16 mouse cellular contexts compared by ENCODE assay signal in genomic region chr15:98582410-98582809, GRCm38 (mm10). TPM values are rescaled to one million over a fixed set of nuclear protein-coding genes. Genes with fewer than 3 reads are reported as not detected.
DNase-seq lines count a peak whose midpoint lies in the region; ATAC-seq and TF ChIP-seq lines count a peak whose summit lies in the region.
"Had no signal": no experiment of that assay in that cellular context is flagged by ENCODE, and none has a peak within 500 bp of the region (broad histone marks: within the 10 kb centered on the region; RNA-seq: fewer than 3 reads in every experiment).

No protein-coding gene starts in this region.

- H3K27me3 ChIP-seq in heart, embryonic 13.5 days (replicated peaks): peaks cover 7% of the 10 kb centered on the region; the same call in 1 of the 2 replicates
- H3K27me3 ChIP-seq in midbrain, embryonic 16.5 days (ENCODE audit: control insufficient read depth, insufficient read depth, low read depth, low read length): no peaks in the 10 kb centered on the region
- H3K27me3 ChIP-seq: limb, embryonic 15.5 days; Patski had no signal

- TF ChIP-seq CTCF in lung, adult 2 months (IDR thresholded peaks at IDR 0.05; ENCODE audit: insufficient read depth, low read length): no peak

- 52% methylated on average over 8 of the region's 8 CpGs for WGBS in heart, embryonic 13.5 days
- 79% methylated on average over 8 of the region's 8 CpGs for WGBS in midbrain, embryonic 16.5 days
- WGBS in lung, adult 2 months: 59% methylated on average over 8 of the region's 8 CpGs

- no peaks in the 10 kb centered on the region for H3K9me3 ChIP-seq in heart, embryonic 13.5 days
- no peaks in the 10 kb centered on the region for H3K9me3 ChIP-seq in midbrain, embryonic 16.5 days (replicated peaks; ENCODE audit: control insufficient read depth, low read length, poor library complexity, severe bottlenecking)
- H3K9me3 ChIP-seq: limb, embryonic 15.5 days had no signal

- H3K4me2 ChIP-seq in heart, embryonic 13.5 days: no peak overlapping the region
- no peak overlapping the region for H3K4me2 ChIP-seq in midbrain, embryonic 16.5 days (ENCODE audit: low read length)
- H3K4me2 ChIP-seq: limb, embryonic 15.5 days; midbrain, embryonic 11.5 days had no signal

- no peak for ATAC-seq in heart, embryonic 13.5 days (ENCODE audit: extremely low read depth, insufficient number of reproducible peaks, low FRiP score, low TSS enrichment)
- ATAC-seq in midbrain, embryonic 16.5 days: no peak
- ATAC-seq: Patski had no signal

- TF ChIP-seq POLR2A in lung, adult 2 months (IDR thresholded peaks at IDR 0.05; ENCODE audit: borderline replicate concordance, extremely low read depth, low read depth, low read length): no peak

- DNase-seq in heart, postnatal 4 days: no peak
- DNase-seq in MN1 (ENCODE audit: low spot score): peak; percentile 84
- DNase-seq in kidney, postnatal 25 days: peak; percentile 77 to 84
- DNase-seq in embryo, embryonic 10 days (ENCODE audit: low spot score): no peak
- no peak for DNase-seq in lung, adult 2 months
- DNase-seq: adrenal gland, adult 2 months; lung, postnatal 14 days; right cerebral cortex, postnatal 4 days had no signal

- H3K9ac ChIP-seq in heart, embryonic 13.5 days: peak overlapping the region; percentile 44; the same call in 1 of the 2 replicates
- H3K9ac ChIP-seq in midbrain, embryonic 16.5 days (ENCODE audit: low read depth, low read length): no peak overlapping the region
- H3K9ac ChIP-seq: limb, embryonic 15.5 days had no signal

- peaks cover 3% of the 10 kb centered on the region; the same call in 1 of the 2 replicates for H3K36me3 ChIP-seq in heart, embryonic 13.5 days
- no peaks in the 10 kb centered on the region for H3K36me3 ChIP-seq in midbrain, embryonic 16.5 days (ENCODE audit: control insufficient read depth, insufficient read depth, low read length)
- H3K36me3 ChIP-seq: limb, embryonic 15.5 days had no signal

- H3K27ac ChIP-seq in heart, embryonic 13.5 days (replicated peaks): no peak overlapping the region
- 0 out of 2 replicates have a peak overlapping the region, but pooled peaks have one; percentile 14 for H3K27ac ChIP-seq in brown adipose tissue, adult 24 weeks (replicated peaks; ENCODE audit: low read depth, low read length)
- H3K27ac ChIP-seq in midbrain, embryonic 16.5 days (ENCODE audit: low read length): no peak overlapping the region
- H3K27ac ChIP-seq: left cerebral cortex, adult 2 months; limb, embryonic 15.5 days had no signal

- H3K4me1 ChIP-seq in heart, embryonic 13.5 days: peaks cover 27% of the 10 kb centered on the region
- H3K4me1 ChIP-seq in brown adipose tissue, adult 24 weeks (ENCODE audit: control insufficient read depth, insufficient read depth, insufficient read length, low read length): peaks cover 4% of the 10 kb centered on the region
- H3K4me1 ChIP-seq in midbrain, embryonic 16.5 days (ENCODE audit: control insufficient read depth, insufficient read depth, low read length): no peaks in the 10 kb centered on the region
- no peaks in the 10 kb centered on the region for H3K4me1 ChIP-seq in lung, adult 2 months (ENCODE audit: control insufficient read depth, insufficient read depth, low read length)
- H3K4me1 ChIP-seq: limb, embryonic 15.5 days had no signal

- no peak overlapping the region for H3K4me3 ChIP-seq in heart, embryonic 13.5 days
- no peak overlapping the region for H3K4me3 ChIP-seq in brown adipose tissue, adult 24 weeks (ENCODE audit: insufficient read depth, low read depth, low read length)
- no peak overlapping the region for H3K4me3 ChIP-seq in midbrain, embryonic 16.5 days (ENCODE audit: low read depth, low read length)
- H3K4me3 ChIP-seq in lung, adult 2 months (replicated peaks; ENCODE audit: extremely low read depth, low read depth, low read length): no peak overlapping the region
- H3K4me3 ChIP-seq: left cerebral cortex, adult 2 months; limb, embryonic 15.5 days had no signal

RNA-seq across cellular contexts. Expression of gene 4930415O20Rik, which starts 11.6 kb away (rescaled TPM):
- 0.29 and 0.48 TPM in 2 replicates for polyA plus RNA-seq in heart, embryonic 13.5 days (2015; fragmentation: Nextera tagmentation; extraction: Ambion mirVana)
- total RNA-seq in heart, postnatal 4 days (2021): not detected
- polyA plus RNA-seq in brown adipose tissue, adult 24 weeks (2012; ENCODE audit: insufficient read depth, insufficient read length, missing spikeins): 5.1 and 14.0 TPM in 2 replicates
- polyA plus RNA-seq in midbrain, embryonic 16.5 days (2015; fragmentation: Nextera tagmentation; extraction: Ambion mirVana): not detected in 2 replicates
- polyA plus RNA-seq in lung, adult 2 months (2012; rRNA removed): not detected in 2 replicates
- total RNA-seq: left cerebral cortex, adult 2 months had no signal
- polyA plus RNA-seq: embryonic facial prominence, embryonic 11.5 days; limb, embryonic 15.5 days had no signal

RNA-seq across cellular contexts. Expression of gene Ccnt1, which starts 11.7 kb away (rescaled TPM):
- polyA plus RNA-seq in heart, embryonic 13.5 days (2015; fragmentation: Nextera tagmentation; extraction: Ambion mirVana): 35.2 and 35.8 TPM in 2 replicates
- total RNA-seq in heart, postnatal 4 days (2021): 10 to 100 TPM; 33.8 to 34.1 TPM
- 16.4 and 18.1 TPM in 2 replicates for polyA plus RNA-seq in brown adipose tissue, adult 24 weeks (2012; ENCODE audit: insufficient read depth, insufficient read length, missing spikeins)
- 65.3 and 73.1 TPM in 2 replicates for polyA plus RNA-seq in midbrain, embryonic 16.5 days (2015; fragmentation: Nextera tagmentation; extraction: Ambion mirVana)
- 10.4 and 13.0 TPM in 2 replicates for polyA plus RNA-seq in lung, adult 2 months (2012; rRNA removed)

RNA-seq across cellular contexts. Expression of gene Adcy6, which starts 27.5 kb away (rescaled TPM):
- polyA plus RNA-seq in heart, embryonic 13.5 days (2015; fragmentation: Nextera tagmentation; extraction: Ambion mirVana): 29.0 and 32.4 TPM in 2 replicates
- 100 to 1,000 TPM; 141 to 152 TPM for total RNA-seq in heart, postnatal 4 days (2021)
- 37.3 and 42.5 TPM in 2 replicates for polyA plus RNA-seq in brown adipose tissue, adult 24 weeks (2012; ENCODE audit: insufficient read depth, insufficient read length, missing spikeins)
- 9.9 and 10.2 TPM in 2 replicates for polyA plus RNA-seq in midbrain, embryonic 16.5 days (2015; fragmentation: Nextera tagmentation; extraction: Ambion mirVana)
- 52.3 and 62.8 TPM in 2 replicates for polyA plus RNA-seq in lung, adult 2 months (2012; rRNA removed)

RNA-seq across cellular contexts. Expression of gene Cacnb3, which starts 48.2 kb away (rescaled TPM):
- 9.5 and 10.8 TPM in 2 replicates for polyA plus RNA-seq in heart, embryonic 13.5 days (2015; fragmentation: Nextera tagmentation; extraction: Ambion mirVana)
- 10 to 100 TPM; 15.5 to 15.8 TPM for total RNA-seq in heart, postnatal 4 days (2021)
- polyA plus RNA-seq in brown adipose tissue, adult 24 weeks (2012; ENCODE audit: insufficient read depth, insufficient read length, missing spikeins): 0.46 and 0.95 TPM in 2 replicates
- 198 and 205 TPM in 2 replicates for polyA plus RNA-seq in midbrain, embryonic 16.5 days (2015; fragmentation: Nextera tagmentation; extraction: Ambion mirVana)
- 34.1 and 37.1 TPM in 2 replicates for polyA plus RNA-seq in lung, adult 2 months (2012; rRNA removed)

RNA-seq across cellular contexts. Expression of gene Kansl2, which starts 48.3 kb away (rescaled TPM):
- polyA plus RNA-seq in heart, embryonic 13.5 days (2015; fragmentation: Nextera tagmentation; extraction: Ambion mirVana): 80.4 and 81.1 TPM in 2 replicates
- 10 to 100 TPM; 88.8 to 93.8 TPM for total RNA-seq in heart, postnatal 4 days (2021)
- 33.1 and 38.0 TPM in 2 replicates for polyA plus RNA-seq in brown adipose tissue, adult 24 weeks (2012; ENCODE audit: insufficient read depth, insufficient read length, missing spikeins)
- polyA plus RNA-seq in midbrain, embryonic 16.5 days (2015; fragmentation: Nextera tagmentation; extraction: Ambion mirVana): 106 and 113 TPM in 2 replicates
- polyA plus RNA-seq in lung, adult 2 months (2012; rRNA removed): 26.7 and 32.1 TPM in 2 replicates

Comparison
In these comparisons a context has a peak if more than half of its experiments do, and no peak if none do; other contexts are left out.
1. DNase-seq: peak in MN1 (single experiment) and kidney, postnatal 25 days (2 of 2); none in heart, postnatal 4 days (single experiment), embryo, embryonic 10 days (single experiment) and lung, adult 2 months (single experiment).